Mouse (Mus musculus) A20 (cell line): ENCODE measurements around the gene Slc35f6.
A peak's percentile ranks its signal among the peaks of the same experiment; 100 is the strongest.

Experiments used
- DNase-seq: peaks from one replicate; pipeline ENCODE4 v3.0.0-alpha.2; 2011; ENCODE audit warnings: low read depth, low spot score

The Slc35f6 gene

DNA sequence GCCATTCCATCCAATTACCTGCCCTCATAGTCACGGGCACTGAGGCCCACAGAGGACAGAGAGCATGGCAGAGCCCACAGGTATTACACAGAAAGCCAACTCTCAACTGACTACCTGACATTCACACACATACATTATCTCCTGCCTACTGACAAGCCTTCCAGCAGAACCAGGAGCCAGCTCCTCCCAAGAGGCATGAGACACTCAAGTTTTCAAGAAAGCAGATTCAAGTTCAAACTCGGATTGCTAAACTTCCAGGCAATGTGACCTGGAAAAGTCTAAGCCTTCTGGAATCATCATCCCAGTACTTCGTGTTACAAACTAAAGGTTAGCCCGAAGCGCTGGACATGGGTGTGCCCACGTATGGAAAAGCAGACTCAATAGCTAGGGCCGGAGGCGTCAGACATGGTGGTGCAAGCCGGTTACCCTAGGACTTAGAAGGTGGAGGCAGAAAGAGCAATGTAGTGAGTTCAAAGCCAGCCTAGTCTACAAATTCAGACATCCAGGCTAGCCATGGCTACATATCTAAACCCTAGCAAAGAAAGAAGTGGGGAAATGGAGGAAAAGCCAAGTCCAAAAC, 26.4 kb upstream of the Slc35f6 start:
- DNase-seq = no peak

- DNase-seq = no peak
Measured at GRCm38 (mm10) chr5:30621844-30622176, 25.9 kb upstream of the Slc35f6 start.

DNA sequence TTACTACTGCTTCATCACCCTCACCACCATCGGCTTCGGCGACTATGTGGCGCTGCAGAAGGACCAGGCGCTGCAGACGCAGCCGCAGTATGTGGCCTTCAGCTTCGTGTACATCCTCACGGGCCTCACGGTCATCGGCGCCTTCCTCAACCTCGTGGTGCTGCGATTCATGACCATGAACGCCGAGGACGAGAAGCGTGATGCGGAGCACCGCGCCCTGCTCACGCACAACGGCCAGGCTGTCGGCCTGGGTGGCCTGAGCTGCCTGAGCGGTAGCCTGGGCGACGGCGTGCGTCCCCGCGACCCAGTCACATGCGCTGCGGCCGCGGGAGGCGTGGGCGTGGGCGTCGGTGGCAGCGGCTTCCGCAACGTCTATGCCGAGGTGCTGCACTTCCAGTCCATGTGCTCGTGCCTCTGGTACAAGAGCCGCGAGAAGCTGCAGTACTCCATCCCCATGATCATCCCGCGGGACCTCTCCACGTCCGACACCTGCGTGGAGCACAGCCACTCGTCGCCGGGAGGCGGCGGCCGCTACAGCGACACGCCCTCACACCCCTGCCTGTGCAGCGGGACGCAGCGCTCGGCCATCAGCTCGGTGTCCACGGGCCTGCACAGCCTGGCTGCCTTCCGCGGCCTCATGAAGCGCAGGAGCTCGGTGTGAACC, 25.4 kb upstream of the Slc35f6 start:
- DNase-seq = no peak

DNA sequence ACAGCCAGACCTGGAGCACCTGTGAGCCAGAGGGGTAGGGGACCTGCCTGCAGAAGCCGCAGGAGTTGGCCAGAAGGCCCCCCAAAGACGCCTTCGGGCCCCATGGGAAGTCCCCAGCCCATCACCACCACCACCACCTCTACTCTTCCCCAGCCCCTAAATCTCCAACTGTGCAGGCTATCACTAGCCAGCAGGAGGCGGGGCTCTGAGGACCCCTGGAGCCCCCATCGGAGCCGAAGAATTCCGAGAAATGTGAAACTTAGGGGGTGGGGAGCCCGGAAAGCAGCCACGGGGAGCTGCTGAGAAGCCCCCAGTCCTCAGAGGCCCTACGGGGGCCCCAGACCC, 24.9 kb upstream of the Slc35f6 start:
- DNase-seq = no peak

- DNase-seq = no peak
Measured at GRCm38 (mm10) chr5:30623380-30623779, 24.4 kb upstream of the Slc35f6 start.

DNA sequence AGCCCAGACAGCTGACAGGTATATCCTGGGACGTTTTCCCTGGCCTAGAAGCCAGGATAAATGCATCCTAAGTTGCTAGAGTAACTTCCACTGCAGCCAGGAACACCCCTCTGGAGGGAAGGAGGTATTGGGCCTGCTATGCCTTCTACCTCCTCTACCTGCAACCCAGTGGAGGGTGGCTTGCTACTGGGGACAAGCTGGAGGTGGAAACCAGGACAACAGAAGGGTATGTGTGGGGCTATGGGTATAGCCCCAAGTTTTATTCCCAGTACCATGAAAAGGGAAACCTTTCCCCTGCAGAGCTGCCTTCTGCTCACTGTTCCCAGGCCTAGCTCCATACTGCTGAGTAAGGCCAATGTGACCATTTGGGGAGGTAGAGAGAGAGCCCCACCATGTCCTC, 23.4 kb upstream of the Slc35f6 start:
- no peak for DNase-seq

GRCm38 (mm10) chr5:30624908-30625307, 22.8 kb upstream of the Slc35f6 start:
- no peak for DNase-seq

- no peak for DNase-seq
Measured at GRCm38 (mm10) chr5:30625379-30625778, 22.4 kb upstream of the Slc35f6 start.

- no peak for DNase-seq
Measured at GRCm38 (mm10) chr5:30626331-30627105, 21.2 kb upstream of the Slc35f6 start.

DNA sequence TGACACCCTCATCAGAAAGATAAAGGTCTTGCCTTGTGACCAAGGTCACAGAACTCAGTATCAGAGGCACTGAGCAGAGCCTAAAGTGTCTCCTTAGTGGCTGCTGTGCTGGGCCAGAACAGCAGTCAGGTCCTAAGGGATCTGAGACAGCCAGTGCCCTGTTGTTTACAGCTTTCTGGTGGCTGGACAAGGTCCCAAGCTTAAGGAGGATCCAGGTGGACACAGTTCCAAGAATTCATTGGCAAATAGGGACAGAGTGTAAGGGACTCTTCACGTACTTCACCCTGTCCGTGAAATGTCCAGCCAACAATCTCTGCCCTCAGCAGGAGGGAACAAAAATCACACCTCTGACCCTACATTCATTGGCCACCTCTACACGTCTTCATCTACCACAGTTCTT, 19.2 kb upstream of the Slc35f6 start:
- DNase-seq = no peak

- no peak for DNase-seq
Measured at GRCm38 (mm10) chr5:30630401-30630800, 17.3 kb upstream of the Slc35f6 start.

GRCm38 (mm10) chr5:30632134-30632533, 15.6 kb upstream of the Slc35f6 start:
- DNase-seq = no peak

DNA sequence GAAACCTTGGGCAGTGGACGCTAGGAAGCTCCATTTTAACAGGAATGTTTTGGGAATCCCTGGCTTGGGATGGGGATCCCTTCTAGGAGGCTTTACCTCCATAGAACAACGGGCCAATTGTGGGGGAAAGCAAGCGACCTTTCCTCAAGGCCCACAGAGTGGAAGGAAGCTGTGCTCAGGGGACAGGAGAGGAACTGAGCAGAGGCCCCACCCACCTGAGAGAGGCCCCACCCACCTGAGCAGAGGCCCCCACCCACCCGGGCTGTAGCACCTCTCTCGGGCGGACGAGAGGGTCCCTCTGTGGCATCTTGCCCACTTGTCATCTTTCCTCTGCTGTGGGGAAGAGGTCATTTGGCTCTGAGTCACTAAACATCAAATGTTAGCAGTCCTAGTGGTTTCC, 10.7 kb upstream of the Slc35f6 start:
- no peak for DNase-seq

- peak; percentile 77 for DNase-seq
Measured at GRCm38 (mm10) chr5:30638041-30638440, 9.7 kb upstream of the Slc35f6 start.

- no peak for DNase-seq
Measured at GRCm38 (mm10) chr5:30643477-30644179, 4.1 kb upstream of the Slc35f6 start.

DNA sequence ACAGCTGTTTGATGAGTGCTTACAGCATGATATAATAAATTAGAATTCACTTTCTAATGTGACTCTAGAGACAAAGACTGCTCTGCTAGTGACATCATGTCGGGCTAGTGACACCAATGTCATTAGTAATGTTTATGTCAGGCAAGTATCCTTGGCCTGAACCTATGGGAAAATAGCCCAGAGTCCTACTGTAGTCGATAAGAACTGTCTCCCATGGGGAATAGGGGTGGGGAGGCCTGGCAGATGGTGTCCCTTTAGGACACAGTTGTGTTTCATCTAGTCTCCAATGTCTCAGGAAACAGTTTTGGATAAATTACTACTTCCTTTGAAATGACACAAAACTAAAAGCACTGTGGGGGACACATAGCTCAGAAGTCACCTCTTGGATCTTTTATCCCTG, 1.7 kb upstream of the Slc35f6 start:
- no peak for DNase-seq

DNA sequence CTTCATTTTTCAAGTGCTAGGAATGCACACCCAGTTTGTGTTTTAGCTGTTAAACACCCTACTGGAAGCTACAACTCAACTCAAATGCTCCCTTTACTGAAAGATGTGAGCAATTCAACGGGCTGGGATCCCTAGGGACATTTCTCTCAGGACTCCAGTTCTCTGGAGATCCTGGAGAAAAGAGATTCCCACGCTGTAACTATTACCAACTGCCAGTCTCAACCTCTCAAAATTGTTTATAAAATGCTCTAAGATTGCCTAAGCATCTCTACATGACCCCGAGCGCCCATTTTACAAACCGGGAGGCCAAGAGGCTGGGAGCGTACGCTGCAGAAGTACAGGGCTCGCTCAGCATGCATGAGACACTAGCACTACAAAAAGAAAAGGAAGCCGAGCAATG, 337 bp upstream of the Slc35f6 start:
- no peak for DNase-seq

GRCm38 (mm10) chr5:30649558-30649957, 1.8 kb downstream of the Slc35f6 start:
- DNase-seq = no peak

DNA sequence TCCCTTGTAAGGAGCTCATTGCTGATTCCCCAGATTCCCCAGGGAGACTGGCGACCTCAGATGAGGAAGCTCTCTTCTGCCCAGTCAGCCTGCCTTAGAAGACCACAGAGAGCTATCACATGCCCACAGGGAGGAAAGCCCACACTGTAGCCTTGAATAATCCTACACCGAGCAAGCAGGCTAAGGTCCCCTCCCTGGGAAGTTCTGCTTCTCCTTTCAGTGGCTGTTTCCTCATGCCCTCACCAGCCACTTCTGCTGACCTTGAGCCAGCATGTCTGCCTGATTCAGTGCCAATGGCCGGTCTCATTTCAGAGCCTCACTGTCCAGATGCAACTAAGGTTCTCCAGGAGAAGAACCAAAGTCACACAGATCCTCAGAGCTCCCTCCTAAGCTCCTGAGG, 3.0 kb downstream of the Slc35f6 start:
- no peak for DNase-seq

- DNase-seq = no peak
Measured at GRCm38 (mm10) chr5:30651554-30651953, 3.8 kb downstream of the Slc35f6 start.

- DNase-seq = no peak
Measured at GRCm38 (mm10) chr5:30653246-30653645, 5.5 kb downstream of the Slc35f6 start.

DNA sequence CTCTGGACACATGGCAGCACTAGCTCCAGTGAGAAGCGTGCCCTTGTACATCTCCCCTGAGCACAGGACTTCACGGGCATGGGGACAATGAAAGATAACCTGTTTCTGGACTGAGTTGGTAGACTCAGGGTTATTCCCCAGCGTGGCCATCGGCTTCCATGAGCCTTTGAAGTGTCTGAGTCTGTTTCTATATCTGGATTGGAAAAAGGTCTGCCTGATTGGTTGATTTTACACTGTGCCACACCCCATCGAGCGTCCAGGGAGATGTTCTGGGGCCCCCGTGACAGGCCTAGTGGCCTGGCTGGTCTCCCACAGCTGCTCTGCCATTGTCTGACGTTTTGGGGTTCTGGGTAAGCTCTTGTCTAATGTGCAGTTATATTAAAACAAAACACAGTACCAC, 7.3 kb downstream of the Slc35f6 start:
- no peak for DNase-seq
